Mouse (Mus musculus): ENCODE results near the gene Slc37a4.
A peak's percentile ranks its signal among the peaks of the same experiment; 100 is the strongest.

- peak; percentile 70; the same call in 1 of the 2 replicates for TF ChIP-seq CTCF (IDR thresholded peaks at IDR 0.05; ENCODE audit: extremely low read depth, insufficient read length, insufficient replicate concordance, low read depth, low read length)
- TF ChIP-seq POLR2A (IDR thresholded peaks at IDR 0.05; ENCODE audit: low read depth, low read length): no peak
Measured at GRCm38 (mm10) chr9:44389273-44389672, 7.4 kb upstream of the Slc37a4 start.
